Mouse (Mus musculus): ENCODE measurements around the gene Sac3d1.
"Not testable (repeated sequence)": the region's sequence is repeated elsewhere in the genome, so short reads cannot be mapped to it uniquely, and the experiment has no call there.

GRCm38 (mm10) chr19:6130414-6131128 lies 12.1 kb upstream of the Sac3d1 start:
- TF ChIP-seq CTCF (conservative IDR thresholded peaks at IDR 0.05; ENCODE audit: low read length); POU5F1 (IDR thresholded peaks at IDR 0.05; ENCODE audit: borderline replicate concordance, low read length); NANOG (IDR thresholded peaks at IDR 0.05; ENCODE audit: borderline replicate concordance, low read length): not testable (repeated sequence)

All from E14TG2a.4 (cell line).